Mouse (Mus musculus) liver, embryonic 14.5 days (tissue): ENCODE measurements around the gene Terf2. TPM values are rescaled to one million over a fixed set of nuclear protein-coding genes. Genes with fewer than 3 reads are reported as not detected.

Experiments
- ATAC-seq: fragments of 200-750 bp; cut with Nextera tagmentation; 2 replicates; pipeline ENCODE4 v1.8.0; 2017; ENCODE audit warnings: moderate number of reproducible peaks, mild to moderate bottlenecking, moderate library complexity; ENCODE audit not compliant: insufficient read depth
- DNase-seq, 3 experiments: peaks; one replicate each; pipeline ENCODE4 v3.0.0-alpha.2; 2012 to 2013; ENCODE audit warnings: low read depth in 3 of 3, low spot score in 3 of 3
- H3K27ac ChIP-seq: fragments of 300-500 bp; sonication (generic); 2 replicates; pipeline ENCODE4 v1.5.1; 2014; ENCODE audit warnings: moderate library complexity, mild to moderate bottlenecking, control low read depth, inconsistent platforms
- H3K27me3 ChIP-seq: fragments of 300-500 bp; sonication (generic); 2 replicates; pipeline ENCODE4 v1.6.1; 2014; ENCODE audit warnings: mild to moderate bottlenecking, low read length, moderate library complexity; ENCODE audit not compliant: control insufficient read depth, insufficient read depth
- H3K36me3 ChIP-seq: fragments of 300-500 bp; sonication (generic); replicated peaks from 2 replicates; pipeline ENCODE4 v1.6.1; 2014; ENCODE audit warnings: low read depth; ENCODE audit not compliant: control insufficient read depth, insufficient read depth
- H3K4me1 ChIP-seq, 2 experiments: fragments of 200-500 bp in 1 of 2; fragments of 300-500 bp in 1 of 2; sonication (generic) in 1 of 2; replicated peaks; 2 replicates each; pipeline ENCODE4 v1.6.1; 2012 to 2014; ENCODE audit warnings: antibody characterized with exemption in 1 of 2, inconsistent platforms in 1 of 2, low read length in 1 of 2; ENCODE audit not compliant: control insufficient read depth in 2 of 2, insufficient read depth in 2 of 2
- H3K4me2 ChIP-seq: fragments of 300-500 bp; sonication (generic); 2 replicates; pipeline ENCODE4 v1.6.1; 2014; ENCODE audit warnings: low read depth, mild to moderate bottlenecking, control low read depth, moderate library complexity
- H3K4me3 ChIP-seq, 2 experiments: fragments of 200-500 bp in 1 of 2; fragments of 300-500 bp in 1 of 2; sonication (generic) in 1 of 2; 2 replicates each; pipeline ENCODE4 v1.5.1; 2012 to 2014; ENCODE audit warnings: low read depth in 2 of 2, low read length in 2 of 2, mild to moderate bottlenecking in 2 of 2, control low read depth in 1 of 2, inconsistent platforms in 1 of 2, moderate library complexity in 1 of 2; ENCODE audit not compliant: insufficient read depth in 1 of 2
- H3K9ac ChIP-seq: fragments of 300-500 bp; sonication (generic); replicated peaks from 2 replicates; pipeline ENCODE4 v1.6.1; 2014; ENCODE audit warnings: mild to moderate bottlenecking, control low read depth, moderate library complexity
- H3K9me3 ChIP-seq: fragments of 300-500 bp; sonication (generic); 2 replicates; pipeline ENCODE4 v1.6.1; 2016; ENCODE audit warnings: low read length, mixed read lengths; ENCODE audit not compliant: control insufficient read depth
- CTCF ChIP-seq: IDR thresholded peaks from 2 replicates; pipeline ENCODE4 v1.5.1; 2016; ENCODE audit warnings: antibody characterized with exemption, low read depth, control low read depth
- EP300 ChIP-seq: IDR thresholded peaks from 2 replicates; pipeline ENCODE4 v1.6.1; 2016; ENCODE audit warnings: antibody characterized with exemption, low read depth
- WGBS: fragments of 180-500 bp; shearing (Covaris S2); extraction: QIAGEN DNeasy Blood & Tissue Kit; methylation state at CpG from one replicate; pipeline ENCODE4 v1.1.7; 2014; ENCODE audit not compliant: insufficient replicate concordance; 5-methylcytosine and 5-hydroxymethylcytosine counted together
- polyA plus RNA-seq, 2 experiments: library from polyadenylated mRNA; depleted of rRNA in 1 of 2; stranded (reverse) in 1 of 2; unstranded in 1 of 2; fragments of >200 nt; fragmentation: Nextera tagmentation in 1 of 2; extraction: Ambion mirVana in 1 of 2; gene quantifications; 2 replicates each; pipeline versions ENCODE4 v1.2.1 to v1.2.3; 2012 to 2014

Gene Terf2
- polyA plus RNA-seq, 2 experiments: 5.3 to 9.3 TPM

DNA sequence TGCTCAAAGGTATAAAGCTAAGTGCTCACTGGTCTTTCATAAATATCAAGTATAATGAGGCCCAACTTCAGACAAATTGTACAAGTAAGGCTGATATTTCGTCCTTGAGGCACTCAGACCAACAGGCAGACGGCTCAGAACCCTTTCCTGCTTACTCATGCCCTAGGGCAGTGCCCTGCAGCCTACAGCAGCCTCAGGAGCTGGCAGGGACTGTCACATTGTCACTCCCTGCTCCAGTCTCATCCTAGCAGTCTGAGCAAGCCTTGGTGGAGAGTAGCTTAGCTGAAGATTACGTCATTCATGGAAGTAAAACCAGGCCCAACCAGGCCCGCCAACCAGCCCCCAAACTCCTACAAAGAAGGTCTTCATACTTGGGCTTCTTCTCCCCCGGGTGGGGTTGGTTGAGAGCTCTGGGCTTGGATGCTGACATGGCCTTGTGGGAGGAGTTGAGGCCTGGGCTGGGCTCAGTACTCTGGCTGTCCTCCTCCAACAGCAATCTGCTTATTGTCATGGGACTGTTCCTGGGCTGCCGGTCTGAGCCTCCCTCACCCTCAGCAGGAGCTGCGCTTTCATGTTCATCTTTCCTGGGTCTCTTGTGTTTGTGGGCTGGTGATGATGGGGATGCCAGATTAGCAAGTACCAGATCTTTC lies 20.0 kb downstream of the Terf2 start:
- DNase-seq (no peak), ATAC-seq (no peak)
- H3K27me3 ChIP-seq: no peaks in the 10 kb centered on the region
- WGBS: 81% methylated on average over 7 of the region's 7 CpGs
- no peak overlapping the region for H3K4me3 ChIP-seq
- peaks cover 39% of the 10 kb centered on the region for H3K36me3 ChIP-seq
- no peak for TF ChIP-seq CTCF
- no peak for TF ChIP-seq EP300
- H3K27ac ChIP-seq: no peak overlapping the region
- no peak overlapping the region for H3K9ac ChIP-seq
- no peak overlapping the region for H3K4me2 ChIP-seq
- H3K9me3 ChIP-seq: no peaks in the 10 kb centered on the region
- no peaks in the 10 kb centered on the region for H3K4me1 ChIP-seq

DNA sequence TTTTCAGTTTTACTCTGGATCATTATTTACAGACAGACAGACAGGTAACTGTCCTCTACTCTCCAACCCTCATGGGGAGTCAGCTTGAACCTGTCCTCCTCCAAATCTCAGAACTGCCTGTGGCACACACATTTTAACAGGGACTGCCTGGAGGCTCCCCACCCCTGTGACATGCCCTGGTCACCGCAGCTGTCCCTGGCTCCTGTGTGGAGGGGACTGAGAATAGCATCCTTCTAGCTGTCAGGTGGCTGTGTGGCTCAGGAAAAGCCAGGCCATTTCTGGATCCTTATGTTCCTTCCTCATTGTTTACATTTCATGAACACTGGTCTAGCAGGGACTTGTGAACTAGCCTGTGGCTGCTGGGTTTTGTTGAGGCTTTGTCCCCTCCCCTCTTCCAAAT lies 22.2 kb downstream of the Terf2 start:
- no peak for ATAC-seq
- Histone ChIP-seq H3K9ac (no peak overlapping the region), H3K4me1 (no peaks in the 10 kb centered on the region), H3K27me3 (no peaks in the 10 kb centered on the region), H3K9me3 (no peaks in the 10 kb centered on the region), H3K4me3 (no peak overlapping the region), H3K36me3 (peaks cover 30% of the 10 kb centered on the region), H3K4me2 (no peak overlapping the region), H3K27ac (no peak overlapping the region)
- TF ChIP-seq EP300: no peak
- no peak for TF ChIP-seq CTCF
- 79% methylated on average over 1 of the region's 1 CpGs for WGBS
- no peak for DNase-seq

DNA sequence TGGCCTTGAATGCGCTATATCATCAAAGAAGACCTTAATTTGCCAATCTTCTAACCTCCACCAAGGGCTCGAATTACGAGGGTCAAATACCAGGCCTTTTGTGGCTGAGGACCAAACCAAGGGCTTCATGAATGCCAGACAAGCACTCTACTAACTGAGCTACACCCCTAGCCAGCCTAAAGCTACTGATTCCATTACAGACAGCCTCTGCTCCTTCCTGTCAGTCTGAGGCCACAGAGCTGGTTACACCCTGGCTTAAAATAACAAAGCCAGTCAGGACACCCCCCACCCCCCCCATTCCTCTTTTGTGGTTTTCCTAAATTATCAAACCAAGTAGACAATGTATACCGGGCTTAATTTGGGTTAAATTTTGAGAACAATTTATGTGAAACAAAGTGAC lies 22.6 kb downstream of the Terf2 start:
- DNase-seq (no peak), ATAC-seq (no peak)
- H3K9ac ChIP-seq: no peak overlapping the region
- H3K36me3 ChIP-seq: peaks cover 28% of the 10 kb centered on the region
- H3K9me3 ChIP-seq: no peaks in the 10 kb centered on the region
- TF ChIP-seq EP300 (no peak), CTCF (no peak)
- no peaks in the 10 kb centered on the region for H3K27me3 ChIP-seq
- no peak overlapping the region for H3K4me3 ChIP-seq
- no peak overlapping the region for H3K4me2 ChIP-seq
- no peaks in the 10 kb centered on the region for H3K4me1 ChIP-seq
- H3K27ac ChIP-seq: no peak overlapping the region
- 65% methylated on average over 4 of the region's 4 CpGs for WGBS

DNA sequence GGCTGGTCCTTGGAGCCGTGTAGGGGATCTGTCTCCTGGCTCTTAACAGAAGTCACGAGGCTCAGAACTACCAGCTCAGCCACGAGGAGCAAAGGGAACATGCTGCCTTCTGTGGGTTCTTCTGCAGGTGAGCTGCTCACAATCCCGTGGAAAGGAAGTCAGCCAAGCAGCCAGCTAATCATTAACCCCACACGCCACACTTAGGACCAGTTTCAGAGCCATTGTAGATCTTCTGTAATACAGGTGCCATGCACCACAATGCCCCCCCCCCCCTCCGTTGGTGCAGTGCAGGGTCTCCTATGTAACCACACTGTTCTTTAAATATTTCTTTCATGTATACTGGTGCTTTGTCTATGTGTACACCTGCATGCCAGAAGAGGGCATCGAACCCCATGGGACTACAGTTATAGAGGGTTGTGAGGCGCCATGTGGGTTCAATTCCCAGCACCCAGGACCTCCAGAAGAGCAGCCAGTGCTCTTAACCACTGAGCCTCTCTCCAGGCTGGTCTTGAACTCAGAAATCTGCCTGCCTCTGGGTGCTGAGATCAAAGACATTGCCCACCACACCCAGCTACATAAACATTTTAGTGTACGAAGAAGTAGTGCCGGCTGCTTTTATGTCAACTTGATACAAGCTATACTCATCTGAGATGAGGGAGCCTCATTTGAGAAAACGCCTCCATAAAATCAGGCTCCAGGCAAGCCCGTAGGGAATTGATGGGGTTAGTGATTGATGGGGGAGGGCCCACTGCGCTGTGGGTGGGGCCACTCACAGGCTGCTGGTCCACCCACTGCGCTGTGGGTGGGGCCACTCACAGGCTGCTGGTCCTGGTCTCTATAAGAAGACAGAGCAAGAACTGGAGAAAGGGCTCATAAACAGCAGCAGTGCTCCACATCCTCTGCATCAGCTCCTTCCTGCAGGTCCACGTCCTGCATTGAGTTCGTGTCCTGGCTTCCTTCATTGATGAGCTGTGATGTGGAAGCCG lies 30.5 kb downstream of the Terf2 start, which contains the start of gene Tmed6:
Tmed6 (minus strand) TSS at position 134 of the 986 bp plus-strand sequence.
- Histone ChIP-seq H3K36me3 (peaks cover 4% of the 10 kb centered on the region; the same call in 1 of the 2 replicates), H3K27ac (no peak within 1 kb of the TSS), H3K27me3 (no peaks in the 10 kb centered on the region), H3K4me2 (no peak within 1 kb of the TSS), H3K9me3 (no peaks in the 10 kb centered on the region), H3K4me3 (no peak within 1 kb of the TSS), H3K9ac (no peak within 1 kb of the TSS), H3K4me1 (peaks cover 0 to 2% of the 10 kb centered on the region in 2 experiments; a peak in 2 of 4 replicates)
- DNase-seq (peak in 2 of 3 experiments; percentile 67), ATAC-seq (peak; percentile 76)
- WGBS: 43% methylated on average over 17 of the region's 17 CpGs
- no peak for TF ChIP-seq CTCF
- no peak for TF ChIP-seq EP300

DNA sequence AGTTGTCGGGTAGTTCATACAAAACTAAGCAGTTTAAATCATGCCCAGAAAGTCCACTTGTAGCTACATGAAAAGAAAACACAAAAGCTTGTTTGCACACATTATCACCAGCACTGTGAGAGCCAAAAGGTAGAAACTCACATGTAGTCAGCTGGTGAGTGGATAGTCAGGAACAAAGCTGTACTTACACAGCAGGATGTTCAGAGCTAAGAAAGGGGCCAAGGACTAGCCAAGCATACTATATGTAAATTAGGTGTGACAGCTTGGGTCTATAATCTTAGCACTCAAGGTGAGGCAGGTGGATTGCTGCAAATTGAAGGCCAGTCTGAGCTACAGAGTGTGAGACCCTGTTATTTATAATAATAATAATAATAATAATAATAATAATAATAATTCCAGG lies 33.7 kb downstream of the Terf2 start:
- DNase-seq: no peak
- no peak for ATAC-seq
- no peaks in the 10 kb centered on the region for H3K27me3 ChIP-seq
- no peak overlapping the region for H3K27ac ChIP-seq
- no peaks in the 10 kb centered on the region for H3K9me3 ChIP-seq
- no peak overlapping the region for H3K9ac ChIP-seq
- TF ChIP-seq CTCF: no peak
- TF ChIP-seq EP300: no peak
- H3K36me3 ChIP-seq: peaks cover 7% of the 10 kb centered on the region
- 78% methylated on average over 1 of the region's 1 CpGs for WGBS
- H3K4me2 ChIP-seq: no peak overlapping the region
- no peak overlapping the region for H3K4me3 ChIP-seq
- peaks cover under 1 to 5% of the 10 kb centered on the region in 2 experiments; a peak in 3 of 4 replicates for H3K4me1 ChIP-seq
